Mouse (Mus musculus): Measurements from ENCODE around the gene Rasgef1b. TPM values are rescaled to one million over a fixed set of nuclear protein-coding genes. Genes with fewer than 3 reads are reported as not detected.

Gene Rasgef1b
- polyA plus RNA-seq, 1 experiment from 2014 or later = 7.8 TPM

GRCm38 (mm10) chr5:99525649-99526048, 203.2 kb downstream of the Rasgef1b start:
- no peak overlapping the region for H3K4me3 ChIP-seq (ENCODE audit: low read length)

GRCm38 (mm10) chr5:99522571-99523269, 206.1 kb downstream of the Rasgef1b start:
- Histone ChIP-seq H3K27ac (ENCODE audit: low read length) (no peak overlapping the region), H3K4me2 (replicated peaks; ENCODE audit: low read depth, low read length) (no peak overlapping the region)
- no peak for ATAC-seq (ENCODE audit: low FRiP score, low TSS enrichment)

More at GRCm38 (mm10) chr5:99525649-99526048, 203.2 kb downstream of the Rasgef1b start:
- WGBS = 70% methylated on average over 4 of the region's 4 CpGs
- H3K4me1 ChIP-seq (ENCODE audit: insufficient read depth, low read length) = peaks cover 9% of the 10 kb centered on the region; the same call in 1 of the 2 replicates
- H3K4me2 ChIP-seq (replicated peaks; ENCODE audit: low read depth, low read length) = no peak overlapping the region
- no peaks in the 10 kb centered on the region for H3K27me3 ChIP-seq (ENCODE audit: insufficient read depth, low read length)
- H3K9ac ChIP-seq (replicated peaks; ENCODE audit: low read length) = no peak overlapping the region
- H3K27ac ChIP-seq (ENCODE audit: low read length) = no peak overlapping the region
- no peak for ATAC-seq (ENCODE audit: low FRiP score, low TSS enrichment)
- H3K9me3 ChIP-seq (ENCODE audit: low read length) = no peaks in the 10 kb centered on the region
- H3K36me3 ChIP-seq (ENCODE audit: insufficient read depth, low read length) = no peaks in the 10 kb centered on the region

GRCm38 (mm10) chr5:99521411-99521810, 207.5 kb downstream of the Rasgef1b start:
- ATAC-seq (ENCODE audit: low FRiP score, low TSS enrichment) = no peak
- no peak overlapping the region for H3K9ac ChIP-seq (replicated peaks; ENCODE audit: low read length)
- H3K36me3 ChIP-seq (ENCODE audit: insufficient read depth, low read length) = no peaks in the 10 kb centered on the region
- H3K4me1 ChIP-seq (ENCODE audit: insufficient read depth, low read length) = peaks cover 3% of the 10 kb centered on the region; the same call in 1 of the 2 replicates
- H3K4me2 ChIP-seq (replicated peaks; ENCODE audit: low read depth, low read length) = no peak overlapping the region
- no peaks in the 10 kb centered on the region for H3K9me3 ChIP-seq (ENCODE audit: low read length)
- no peak overlapping the region for H3K27ac ChIP-seq (ENCODE audit: low read length)
- 65% methylated on average over 4 of the region's 4 CpGs for WGBS
- no peaks in the 10 kb centered on the region for H3K27me3 ChIP-seq (ENCODE audit: insufficient read depth, low read length)
- no peak overlapping the region for H3K4me3 ChIP-seq (ENCODE audit: low read length)

More at GRCm38 (mm10) chr5:99522571-99523269, 206.1 kb downstream of the Rasgef1b start:
- Histone ChIP-seq H3K9ac (replicated peaks; ENCODE audit: low read length) (no peak overlapping the region), H3K4me1 (ENCODE audit: insufficient read depth, low read length) (peaks cover 9% of the 10 kb centered on the region; the same call in 1 of the 2 replicates), H3K27me3 (ENCODE audit: insufficient read depth, low read length) (no peaks in the 10 kb centered on the region), H3K9me3 (ENCODE audit: low read length) (no peaks in the 10 kb centered on the region), H3K4me3 (ENCODE audit: low read length) (no peak overlapping the region), H3K36me3 (ENCODE audit: insufficient read depth, low read length) (no peaks in the 10 kb centered on the region)
- 53% methylated on average over 8 of the region's 8 CpGs for WGBS

GRCm38 (mm10) chr5:99519556-99519955, 209.3 kb downstream of the Rasgef1b start:
- no peaks in the 10 kb centered on the region for H3K9me3 ChIP-seq (ENCODE audit: low read length)
- no peaks in the 10 kb centered on the region for H3K27me3 ChIP-seq (ENCODE audit: insufficient read depth, low read length)
- H3K4me1 ChIP-seq (ENCODE audit: insufficient read depth, low read length) = 0 out of 2 replicates have a peak, but pooled peaks cover 2% of the 10 kb centered on the region
- no peak overlapping the region for H3K4me2 ChIP-seq (replicated peaks; ENCODE audit: low read depth, low read length)
- no peaks in the 10 kb centered on the region for H3K36me3 ChIP-seq (ENCODE audit: insufficient read depth, low read length)
- no peak overlapping the region for H3K9ac ChIP-seq (replicated peaks; ENCODE audit: low read length)
- H3K27ac ChIP-seq (ENCODE audit: low read length) = no peak overlapping the region
- no peak for ATAC-seq (ENCODE audit: low FRiP score, low TSS enrichment)
- no peak overlapping the region for H3K4me3 ChIP-seq (ENCODE audit: low read length)
- WGBS = 93% methylated on average over 2 of the region's 2 CpGs

GRCm38 (mm10) chr5:99519023-99519422, 209.8 kb downstream of the Rasgef1b start:
- no peaks in the 10 kb centered on the region for H3K9me3 ChIP-seq (ENCODE audit: low read length)
- H3K4me2 ChIP-seq (replicated peaks; ENCODE audit: low read depth, low read length) = no peak overlapping the region
- no peak for ATAC-seq (ENCODE audit: low FRiP score, low TSS enrichment)
- H3K4me1 ChIP-seq (ENCODE audit: insufficient read depth, low read length) = 0 out of 2 replicates have a peak, but pooled peaks cover 2% of the 10 kb centered on the region
- no peaks in the 10 kb centered on the region for H3K27me3 ChIP-seq (ENCODE audit: insufficient read depth, low read length)
- WGBS = 74% methylated on average over 4 of the region's 4 CpGs
- H3K27ac ChIP-seq (ENCODE audit: low read length) = no peak overlapping the region
- H3K36me3 ChIP-seq (ENCODE audit: insufficient read depth, low read length) = no peaks in the 10 kb centered on the region
- H3K9ac ChIP-seq (replicated peaks; ENCODE audit: low read length) = no peak overlapping the region
- no peak overlapping the region for H3K4me3 ChIP-seq (ENCODE audit: low read length)

GRCm38 (mm10) chr5:99516207-99516606, 212.7 kb downstream of the Rasgef1b start:
- no peak for ATAC-seq (ENCODE audit: low FRiP score, low TSS enrichment)
- Histone ChIP-seq H3K4me3 (ENCODE audit: low read length) (no peak overlapping the region), H3K36me3 (ENCODE audit: insufficient read depth, low read length) (no peaks in the 10 kb centered on the region), H3K4me1 (ENCODE audit: insufficient read depth, low read length) (0 out of 2 replicates have a peak, but pooled peaks cover under 1% of the 10 kb centered on the region), H3K9me3 (ENCODE audit: low read length) (no peaks in the 10 kb centered on the region), H3K9ac (replicated peaks; ENCODE audit: low read length) (no peak overlapping the region), H3K4me2 (replicated peaks; ENCODE audit: low read depth, low read length) (no peak overlapping the region), H3K27me3 (ENCODE audit: insufficient read depth, low read length) (no peaks in the 10 kb centered on the region), H3K27ac (ENCODE audit: low read length) (no peak overlapping the region)
- 79% methylated on average over 5 of the region's 5 CpGs for WGBS

- no peak for ATAC-seq (ENCODE audit: low FRiP score, low TSS enrichment)
- Histone ChIP-seq H3K9ac (replicated peaks; ENCODE audit: low read length) (no peak overlapping the region), H3K4me2 (replicated peaks; ENCODE audit: low read depth, low read length) (no peak overlapping the region), H3K36me3 (ENCODE audit: insufficient read depth, low read length) (no peaks in the 10 kb centered on the region), H3K4me3 (ENCODE audit: low read length) (no peak overlapping the region), H3K4me1 (ENCODE audit: insufficient read depth, low read length) (no peaks in the 10 kb centered on the region), H3K27ac (ENCODE audit: low read length) (no peak overlapping the region), H3K27me3 (ENCODE audit: insufficient read depth, low read length) (no peaks in the 10 kb centered on the region), H3K9me3 (ENCODE audit: low read length) (no peaks in the 10 kb centered on the region)
- 71% methylated on average over 4 of the region's 4 CpGs for WGBS
Observed at GRCm38 (mm10) chr5:99515764-99516163, 213.1 kb downstream of the Rasgef1b start.

GRCm38 (mm10) chr5:99513209-99513880, 215.5 kb downstream of the Rasgef1b start:
- no peak overlapping the region for H3K4me3 ChIP-seq (ENCODE audit: low read length)
- 83% methylated on average over 9 of the region's 9 CpGs for WGBS
- no peak overlapping the region for H3K9ac ChIP-seq (replicated peaks; ENCODE audit: low read length)
- no peaks in the 10 kb centered on the region for H3K4me1 ChIP-seq (ENCODE audit: insufficient read depth, low read length)
- no peaks in the 10 kb centered on the region for H3K36me3 ChIP-seq (ENCODE audit: insufficient read depth, low read length)
- no peaks in the 10 kb centered on the region for H3K9me3 ChIP-seq (ENCODE audit: low read length)
- no peak for ATAC-seq (ENCODE audit: low FRiP score, low TSS enrichment)
- no peak overlapping the region for H3K27ac ChIP-seq (ENCODE audit: low read length)
- H3K4me2 ChIP-seq (replicated peaks; ENCODE audit: low read depth, low read length) = no peak overlapping the region
- no peaks in the 10 kb centered on the region for H3K27me3 ChIP-seq (ENCODE audit: insufficient read depth, low read length)

- Histone ChIP-seq H3K4me1 (ENCODE audit: insufficient read depth, low read length) (no peaks in the 10 kb centered on the region), H3K36me3 (ENCODE audit: insufficient read depth, low read length) (no peaks in the 10 kb centered on the region), H3K4me3 (ENCODE audit: low read length) (no peak overlapping the region), H3K4me2 (replicated peaks; ENCODE audit: low read depth, low read length) (no peak overlapping the region), H3K9me3 (ENCODE audit: low read length) (no peaks in the 10 kb centered on the region), H3K27ac (ENCODE audit: low read length) (no peak overlapping the region), H3K9ac (replicated peaks; ENCODE audit: low read length) (no peak overlapping the region), H3K27me3 (ENCODE audit: insufficient read depth, low read length) (no peaks in the 10 kb centered on the region)
- whole genome bisulfite sequencing = 67% methylated on average over 11 of the region's 11 CpGs
- ATAC-seq (ENCODE audit: low FRiP score, low TSS enrichment) = no peak
Observed at GRCm38 (mm10) chr5:99511081-99511480, 217.8 kb downstream of the Rasgef1b start.

GRCm38 (mm10) chr5:99506109-99506508, 222.8 kb downstream of the Rasgef1b start:
- ATAC-seq (ENCODE audit: low FRiP score, low TSS enrichment) = no peak
- no peak overlapping the region for H3K9ac ChIP-seq (replicated peaks; ENCODE audit: low read length)
- no peaks in the 10 kb centered on the region for H3K9me3 ChIP-seq (ENCODE audit: low read length)
- no peak overlapping the region for H3K4me2 ChIP-seq (replicated peaks; ENCODE audit: low read depth, low read length)
- H3K4me3 ChIP-seq (ENCODE audit: low read length) = no peak overlapping the region
- H3K4me1 ChIP-seq (ENCODE audit: insufficient read depth, low read length) = no peaks in the 10 kb centered on the region
- no peak overlapping the region for H3K27ac ChIP-seq (ENCODE audit: low read length)
- WGBS = 89% methylated on average over 7 of the region's 7 CpGs
- H3K36me3 ChIP-seq (ENCODE audit: insufficient read depth, low read length) = no peaks in the 10 kb centered on the region
- H3K27me3 ChIP-seq (ENCODE audit: insufficient read depth, low read length) = no peaks in the 10 kb centered on the region
